Mouse (Mus musculus): Measurements from ENCODE around the gene Hcn4.

Hcn4 gene

GRCm38 (mm10) chr9:58823139-58823917 is at the start of gene Hcn4:
Gene Hcn4 (plus strand): TSS chr9:58823412.
- DNase-seq, result no peak

GRCm38 (mm10) chr9:58774761-58775160 is 48.5 kb upstream of the Hcn4 start:
- DNase-seq, result no peak

GRCm38 (mm10) chr9:58775363-58775762 is 47.8 kb upstream of the Hcn4 start:
- no peak for DNase-seq

- DNase-seq, result no peak
Measured at GRCm38 (mm10) chr9:58789476-58789875, 33.7 kb upstream of the Hcn4 start.

GRCm38 (mm10) chr9:58798155-58798554 is 25.1 kb upstream of the Hcn4 start:
- DNase-seq, result no peak

- DNase-seq, result no peak
Measured at GRCm38 (mm10) chr9:58801441-58801840, 21.8 kb upstream of the Hcn4 start.

GRCm38 (mm10) chr9:58802294-58802693 is 20.9 kb upstream of the Hcn4 start:
- DNase-seq, result no peak

- DNase-seq, result no peak
Measured at GRCm38 (mm10) chr9:58802802-58803201, 20.4 kb upstream of the Hcn4 start.

GRCm38 (mm10) chr9:58805601-58806318 is 17.5 kb upstream of the Hcn4 start:
- peak; percentile 16 to 21 for DNase-seq

- DNase-seq, result no peak
Measured at GRCm38 (mm10) chr9:58811171-58811570, 12.0 kb upstream of the Hcn4 start.

- no peak for DNase-seq
Measured at GRCm38 (mm10) chr9:58815552-58816260, 7.5 kb upstream of the Hcn4 start.

- DNase-seq, result no peak
Measured at GRCm38 (mm10) chr9:58816458-58816857, 6.8 kb upstream of the Hcn4 start.

GRCm38 (mm10) chr9:58817676-58818075 is 5.5 kb upstream of the Hcn4 start:
- DNase-seq, result no peak

- no peak for DNase-seq
Measured at GRCm38 (mm10) chr9:58822431-58823091, 651 bp upstream of the Hcn4 start.

GRCm38 (mm10) chr9:58823918-58824215 is 655 bp downstream of the Hcn4 start:
- no peak for DNase-seq

GRCm38 (mm10) chr9:58829627-58830026 is 6.4 kb downstream of the Hcn4 start:
- DNase-seq, result no peak

GRCm38 (mm10) chr9:58832939-58833338 is 9.7 kb downstream of the Hcn4 start:
- DNase-seq, result no peak

GRCm38 (mm10) chr9:58837174-58837573 is 14.0 kb downstream of the Hcn4 start:
- DNase-seq, result no peak

GRCm38 (mm10) chr9:58838504-58838903 is 15.3 kb downstream of the Hcn4 start:
- DNase-seq, result no peak

- DNase-seq, result no peak
Measured at GRCm38 (mm10) chr9:58841655-58842054, 18.4 kb downstream of the Hcn4 start.

- DNase-seq, result no peak
Measured at GRCm38 (mm10) chr9:58844597-58844996, 21.4 kb downstream of the Hcn4 start.

- DNase-seq, result no peak
Measured at GRCm38 (mm10) chr9:58847008-58847407, 23.8 kb downstream of the Hcn4 start.

GRCm38 (mm10) chr9:58847676-58848075 is 24.5 kb downstream of the Hcn4 start:
- DNase-seq, result no peak
